Mouse (Mus musculus) kidney, postnatal 14 days (tissue): ENCODE measurements around the gene Ptpn6.

Experiments used
- DNase-seq: peaks from one replicate; pipeline ENCODE4 v3.0.0; 2022; ENCODE audit warnings: mixed read lengths

Gene Ptpn6

DNA sequence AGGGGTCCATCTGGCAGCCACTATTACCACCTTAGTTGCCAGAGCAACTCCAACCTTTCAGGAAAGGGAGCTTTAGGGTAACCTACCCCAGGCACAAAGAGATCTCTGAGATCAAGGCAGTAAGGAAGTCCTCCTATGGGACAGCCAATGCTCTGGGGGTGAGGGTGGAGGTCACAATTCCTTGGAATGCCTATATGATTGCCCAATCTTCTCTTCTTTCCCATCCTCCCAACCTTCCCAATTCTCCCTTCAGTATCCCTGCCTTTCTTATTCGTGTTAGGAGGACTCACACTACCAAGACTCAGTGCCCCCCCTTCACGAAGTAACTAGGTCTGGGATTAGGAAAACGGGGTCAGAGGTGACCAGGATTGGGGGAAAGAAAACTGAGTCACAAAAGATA, 16.8 kb upstream of the Ptpn6 start:
- no peak for DNase-seq

DNA sequence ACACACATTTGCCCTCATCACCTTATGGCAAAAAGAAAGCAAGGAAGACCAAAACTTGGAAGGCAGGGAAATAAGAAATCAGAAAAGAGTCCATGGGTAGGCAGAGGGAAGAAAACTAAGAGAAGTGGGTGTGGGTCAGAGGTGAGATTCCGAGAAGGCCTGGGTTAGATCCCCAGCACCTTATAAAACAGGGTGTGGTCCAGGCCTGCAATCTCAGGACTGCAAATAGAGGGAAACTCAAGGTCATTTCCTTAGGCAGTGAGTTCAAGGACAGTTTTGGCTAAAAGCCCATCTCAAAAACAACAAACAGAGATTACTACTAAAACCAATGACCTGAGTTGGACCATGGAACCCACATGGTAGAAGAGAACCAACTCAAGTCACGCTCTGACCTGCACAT, 15.3 kb upstream of the Ptpn6 start:
- no peak for DNase-seq

GRCm38 (mm10) chr6:124750405-124750804, 11.9 kb upstream of the Ptpn6 start:
- DNase-seq, result no peak

DNA sequence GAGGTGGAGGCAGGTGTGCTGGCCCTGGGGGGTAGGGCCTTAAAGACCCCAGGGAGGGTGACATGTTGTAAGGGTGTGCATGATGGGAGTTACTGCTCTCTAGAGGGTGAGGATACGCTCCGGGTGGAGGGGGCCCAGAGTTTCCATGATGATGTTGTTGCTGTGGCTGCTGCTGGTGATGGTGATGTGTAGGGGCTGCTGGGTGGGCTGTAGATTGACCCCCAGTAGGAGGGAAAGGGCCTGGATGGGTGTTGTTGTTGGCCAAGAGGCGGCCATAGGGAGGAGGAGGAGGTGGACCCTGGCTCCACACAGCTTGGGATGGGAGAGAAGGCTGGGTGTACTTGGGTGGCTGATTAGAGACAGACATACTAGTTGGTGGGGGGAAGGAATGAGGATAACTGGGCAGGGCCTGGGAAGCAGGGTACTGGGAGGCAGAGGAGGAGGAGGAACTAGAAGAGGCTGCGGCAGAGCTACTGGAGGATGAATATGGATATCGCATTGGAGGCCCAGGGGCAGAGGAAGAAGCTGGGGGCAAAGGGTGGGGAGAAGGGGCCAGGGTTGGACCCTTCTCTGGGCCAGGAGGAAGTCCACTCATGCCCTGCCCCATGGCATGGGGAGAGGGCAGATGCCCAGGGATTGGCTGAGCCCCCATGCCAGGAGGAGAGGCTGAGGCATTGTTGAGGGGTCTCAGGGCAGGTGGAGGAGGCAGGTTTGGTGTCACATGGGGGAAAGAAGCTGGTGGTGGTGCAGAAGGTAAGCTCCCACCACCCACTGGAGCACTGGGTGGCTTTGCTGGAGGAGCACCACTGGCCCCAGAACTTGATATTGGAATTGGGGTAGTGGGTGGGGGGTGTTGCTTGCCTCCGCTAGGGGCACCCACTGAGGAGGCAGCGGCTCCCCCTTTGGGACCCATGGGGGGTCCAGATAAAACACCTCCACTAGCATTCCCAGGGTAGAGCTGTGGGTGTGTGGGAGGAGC, 8.4 kb upstream of the Ptpn6 start:
- DNase-seq, result no peak

GRCm38 (mm10) chr6:124746296-124746605, 7.7 kb upstream of the Ptpn6 start:
- no peak for DNase-seq

- DNase-seq, result peak; percentile 97
Observed at GRCm38 (mm10) chr6:124745490-124746295, 7.2 kb upstream of the Ptpn6 start.

- no peak for DNase-seq
Observed at GRCm38 (mm10) chr6:124744755-124745321, 6.3 kb upstream of the Ptpn6 start.

- no peak for DNase-seq
Observed at GRCm38 (mm10) chr6:124743647-124744046, 5.1 kb upstream of the Ptpn6 start.

- DNase-seq, result peak; percentile 16
Observed at GRCm38 (mm10) chr6:124742839-124743514, 4.5 kb upstream of the Ptpn6 start.

- no peak for DNase-seq
Observed at GRCm38 (mm10) chr6:124741842-124742241, 3.3 kb upstream of the Ptpn6 start.

- DNase-seq, result peak; percentile 91
Observed at GRCm38 (mm10) chr6:124740888-124741761, 2.6 kb upstream of the Ptpn6 start, which contains the start of gene Grcc10. Gene Grcc10, minus strand, starts transcription at chr6:124741374.

GRCm38 (mm10) chr6:124740211-124740887, 1.8 kb upstream of the Ptpn6 start:
- DNase-seq, result peak; percentile 63

DNA sequence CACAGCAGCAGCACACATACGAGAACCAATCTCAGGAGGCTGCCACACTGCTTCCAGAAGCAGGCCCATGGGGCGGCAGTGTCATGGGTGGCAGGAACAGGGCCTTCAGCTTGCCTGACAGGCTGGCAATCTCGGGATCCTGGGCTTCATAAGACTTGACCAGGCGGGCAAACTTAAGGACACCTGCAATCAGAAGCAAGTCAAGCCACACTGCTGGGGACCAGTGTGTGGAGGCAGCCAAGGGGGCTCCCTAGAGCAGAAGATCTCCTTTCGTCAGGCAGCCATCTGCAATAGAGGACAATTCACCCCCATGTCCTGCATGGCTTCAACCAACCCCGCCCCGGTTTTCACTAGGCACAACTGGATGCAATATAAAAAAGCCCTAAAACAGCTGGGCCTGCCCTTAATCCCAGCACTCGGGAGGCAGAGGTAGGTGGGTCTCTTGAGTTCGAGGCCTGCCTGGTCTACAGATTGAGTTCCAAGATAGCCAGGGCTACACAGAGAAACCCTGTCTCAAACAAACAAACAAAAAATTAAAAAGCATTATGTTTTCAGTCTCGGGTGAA, 800 bp upstream of the Ptpn6 start:
- no peak for DNase-seq

GRCm38 (mm10) chr6:124737040-124737439, 1.5 kb downstream of the Ptpn6 start:
- no peak for DNase-seq

DNA sequence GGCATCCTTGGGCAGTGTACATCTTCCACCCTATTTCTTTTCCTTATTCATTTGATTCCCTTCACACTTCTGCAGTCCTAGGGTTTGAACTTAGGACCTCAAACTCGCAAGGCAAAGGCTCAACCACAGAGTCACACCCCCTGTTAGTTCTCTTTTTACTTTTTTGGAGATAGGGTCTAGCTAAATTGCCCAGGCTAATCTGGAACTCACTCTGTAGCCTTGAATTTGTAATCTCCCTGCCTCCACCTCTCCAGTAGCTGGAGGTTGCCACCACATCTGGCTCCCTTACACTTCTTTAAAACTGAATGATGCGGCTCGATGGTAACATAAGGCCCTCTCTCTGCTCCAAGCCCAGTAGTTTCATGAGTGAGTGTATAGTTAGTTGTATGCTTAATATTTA, 4.1 kb downstream of the Ptpn6 start:
- no peak for DNase-seq

- no peak for DNase-seq
Observed at GRCm38 (mm10) chr6:124732476-124733370, 5.8 kb downstream of the Ptpn6 start.

GRCm38 (mm10) chr6:124731038-124731437, 7.5 kb downstream of the Ptpn6 start:
- no peak for DNase-seq

DNA sequence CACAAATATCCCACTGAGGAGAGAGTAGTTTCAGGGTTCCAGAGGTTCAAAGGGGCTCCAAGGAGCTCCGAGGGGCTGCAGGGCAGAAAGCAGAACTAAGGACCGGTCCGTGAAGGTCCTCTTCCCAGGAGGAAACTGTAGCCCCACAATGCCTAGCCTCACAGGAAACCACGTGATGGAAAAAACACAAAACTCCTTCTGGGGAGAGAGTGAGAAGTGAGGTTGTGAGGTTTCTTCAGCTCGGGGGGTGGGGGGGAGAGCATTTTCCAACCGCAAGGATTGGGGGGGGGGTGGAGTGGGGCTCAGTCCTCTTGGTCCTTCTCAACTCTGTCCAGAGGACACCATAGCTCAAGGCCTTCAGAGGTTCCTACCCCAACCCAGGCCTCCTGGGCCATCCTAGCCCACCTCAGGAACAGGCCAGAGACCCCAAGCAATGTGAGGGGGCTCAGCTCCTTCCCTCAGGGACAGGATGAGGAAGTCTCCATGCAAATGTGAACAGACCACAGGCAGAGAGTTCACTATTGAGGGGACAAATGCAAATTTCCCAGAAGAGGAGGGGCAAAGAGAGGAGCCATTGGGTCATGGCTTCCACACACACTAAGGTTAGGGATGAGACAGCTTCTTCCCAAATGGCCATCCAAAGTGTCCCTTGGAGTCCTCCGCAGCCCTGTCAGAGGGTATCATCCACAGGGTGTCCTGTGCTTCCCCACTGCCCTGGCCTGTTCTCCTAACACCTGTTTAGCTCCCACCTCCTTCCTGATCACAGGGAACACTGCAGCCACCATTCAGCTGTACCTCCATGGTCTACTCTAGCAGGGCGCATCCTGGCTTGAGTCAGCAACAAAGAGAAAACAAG, 8.4 kb downstream of the Ptpn6 start:
- DNase-seq, result no peak

DNA sequence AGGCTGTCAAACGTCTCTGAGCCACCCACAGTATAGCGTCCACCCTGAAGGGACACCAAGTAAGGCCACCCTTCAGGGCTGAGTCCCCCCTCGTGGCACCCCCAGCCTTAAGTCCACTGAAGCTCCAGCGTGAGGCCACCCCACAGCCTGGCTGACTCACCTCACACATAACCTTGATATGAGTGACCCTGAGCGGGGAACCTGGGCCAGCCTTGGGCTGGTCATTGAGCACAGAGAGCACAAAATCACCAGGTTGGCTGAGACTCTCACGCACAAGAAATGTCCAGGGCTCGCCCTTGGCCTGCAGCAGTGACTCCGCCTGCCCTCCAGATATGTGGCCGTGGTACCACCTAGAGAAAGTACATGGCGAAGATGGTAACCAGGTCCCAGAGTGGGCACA, 9.9 kb downstream of the Ptpn6 start:
- no peak for DNase-seq
